Mouse (Mus musculus) T-helper 2 cell (primary cell): ENCODE measurements around the gene Prkaa2.

Source experiments
- in situ Hi-C: fragments of 300-600 bp; cut with MboI, MseI; formaldehyde crosslinking; loops from one replicate; pipeline ENCODE4 v1.15.1; 2025; ENCODE audit warnings: high pct_unique_total_duplicates

Gene Prkaa2

GRCm38 (mm10) chr4:105109199-105109989 is at the start of gene Prkaa2:
Prkaa2 (minus strand) TSS chr4:105109890.
- in situ Hi-C loops: no loop called here

DNA sequence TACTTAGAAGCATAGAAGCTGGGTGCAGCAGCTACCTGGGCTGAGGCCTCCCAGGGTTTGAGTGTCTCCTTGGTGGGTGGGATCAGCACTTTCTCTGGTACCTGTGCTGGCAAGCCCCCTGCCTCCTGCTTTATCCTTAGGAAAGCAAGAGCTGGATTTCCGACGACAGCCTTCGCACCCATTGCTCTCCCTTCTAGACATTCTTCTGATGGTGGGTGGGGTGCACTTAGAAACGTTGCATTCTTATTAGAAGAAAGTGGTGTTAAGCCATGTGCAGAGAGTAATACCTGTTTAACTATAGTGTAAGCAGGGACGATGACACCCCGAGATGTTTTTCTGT is 49.8 kb upstream of the Prkaa2 start:
- in situ Hi-C loops: loop anchor here (25.0 kb wide), 2 partner anchors 778 to 1053 kb away; no protein-coding TSS in a partner anchor

- in situ Hi-C loops: loop anchor here (25.0 kb wide), 2 partner anchors 778 to 1053 kb away; no protein-coding TSS in a partner anchor
Measured at GRCm38 (mm10) chr4:105158651-105159530, 49.2 kb upstream of the Prkaa2 start.

- in situ Hi-C loops: loop anchor here (25.0 kb wide), 2 partner anchors 779 to 1054 kb away; no protein-coding TSS in a partner anchor
Measured at GRCm38 (mm10) chr4:105158169-105158555, 48.5 kb upstream of the Prkaa2 start.

DNA sequence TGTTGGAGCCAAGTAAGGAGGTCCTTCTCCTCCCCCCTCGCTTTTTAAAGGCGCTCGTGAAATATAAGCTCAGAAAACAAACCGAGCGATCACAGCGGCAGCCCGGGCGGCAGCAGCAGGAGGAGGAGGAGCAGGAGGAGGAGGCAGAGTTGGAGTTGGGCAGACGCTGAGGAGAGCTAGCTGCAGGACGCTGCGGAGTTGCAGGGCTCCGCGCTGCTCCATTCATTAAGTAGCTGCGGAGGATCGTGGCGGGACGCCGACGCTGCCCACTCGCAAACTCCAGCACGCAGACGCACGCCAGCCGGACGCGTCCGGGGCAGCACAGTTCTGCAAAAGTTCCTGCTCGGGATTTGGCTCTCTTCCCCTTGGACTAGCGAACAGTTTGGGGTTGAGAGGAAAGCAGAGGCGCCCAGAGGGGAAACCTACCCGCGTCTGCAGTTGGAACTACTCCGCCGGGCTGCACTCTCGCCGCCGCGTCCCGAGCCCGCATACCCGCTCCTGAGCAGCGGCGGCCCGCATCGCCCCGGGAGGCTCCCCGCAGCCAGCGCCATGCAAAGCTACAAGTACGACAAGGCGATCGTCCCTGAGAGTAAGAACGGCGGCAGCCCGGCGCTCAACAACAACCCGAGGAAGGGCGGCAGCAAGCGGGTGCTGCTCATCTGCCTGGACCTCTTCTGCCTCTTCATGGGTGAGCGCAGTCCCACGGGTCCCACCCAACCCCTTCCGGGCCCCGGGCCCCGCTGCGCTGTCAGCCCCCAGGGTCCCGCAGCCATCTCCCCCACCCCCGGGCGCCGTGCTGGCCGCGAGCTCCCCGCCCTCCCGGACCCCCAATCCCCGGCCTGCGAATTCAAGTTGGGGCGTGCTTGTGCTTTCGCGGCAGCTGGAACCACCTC is 47.8 kb upstream of the Prkaa2 start, which contains the start of gene Plpp3:
TSS of gene Plpp3 (plus strand) at position 72 of the 893 bp plus-strand sequence.
- in situ Hi-C loops: loop anchor here (25.0 kb wide), 2 partner anchors 780 to 1055 kb away; no protein-coding TSS in a partner anchor

GRCm38 (mm10) chr4:105156955-105157275 is 47.2 kb upstream of the Prkaa2 start:
- in situ Hi-C loops: loop anchor here (25.0 kb wide), 2 partner anchors 780 to 1055 kb away; no protein-coding TSS in a partner anchor

DNA sequence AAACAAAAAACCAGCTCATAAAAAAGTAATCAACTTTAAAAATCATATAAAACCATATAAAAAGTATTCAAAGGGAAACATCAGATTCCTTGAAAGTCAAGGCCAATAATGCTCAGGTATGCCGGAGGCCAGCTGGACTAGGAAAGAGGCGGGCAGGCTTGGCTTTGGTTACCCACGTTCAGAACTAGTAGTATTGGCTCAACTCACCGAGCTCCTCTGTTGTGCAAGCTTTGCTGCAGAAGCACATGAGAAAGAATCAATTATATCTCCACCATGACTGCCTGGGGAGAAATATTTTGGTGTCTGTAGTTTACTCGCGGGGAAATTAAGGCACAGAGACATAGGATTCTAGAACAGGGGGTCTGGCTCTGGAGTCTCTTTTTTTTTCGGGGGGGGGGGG is 46.6 kb upstream of the Prkaa2 start:
- in situ Hi-C loops: loop anchor here (25.0 kb wide), 2 partner anchors 781 to 1056 kb away; no protein-coding TSS in a partner anchor

DNA sequence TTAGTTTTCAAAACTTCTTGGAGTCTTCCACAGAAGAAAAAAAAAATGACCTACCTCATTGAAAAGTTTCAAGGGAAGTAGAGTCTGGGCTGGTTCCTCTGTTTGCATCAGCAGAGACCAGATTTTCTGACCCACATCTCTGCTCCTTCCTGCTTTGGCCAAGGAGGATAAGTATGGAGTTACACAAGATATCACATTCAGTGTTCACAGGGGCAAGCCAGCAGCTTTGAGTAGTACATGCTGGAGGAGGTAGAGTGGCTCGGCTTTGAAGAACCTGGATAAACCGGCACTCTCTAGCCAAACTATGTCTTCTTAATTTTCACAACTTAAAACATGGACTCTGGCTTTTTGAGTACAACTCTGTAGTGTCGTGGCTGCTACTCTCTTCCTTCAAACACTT is 43.5 kb upstream of the Prkaa2 start:
- in situ Hi-C loops: loop anchor here (25.0 kb wide), 2 partner anchors 784 to 1059 kb away; no protein-coding TSS in a partner anchor

DNA sequence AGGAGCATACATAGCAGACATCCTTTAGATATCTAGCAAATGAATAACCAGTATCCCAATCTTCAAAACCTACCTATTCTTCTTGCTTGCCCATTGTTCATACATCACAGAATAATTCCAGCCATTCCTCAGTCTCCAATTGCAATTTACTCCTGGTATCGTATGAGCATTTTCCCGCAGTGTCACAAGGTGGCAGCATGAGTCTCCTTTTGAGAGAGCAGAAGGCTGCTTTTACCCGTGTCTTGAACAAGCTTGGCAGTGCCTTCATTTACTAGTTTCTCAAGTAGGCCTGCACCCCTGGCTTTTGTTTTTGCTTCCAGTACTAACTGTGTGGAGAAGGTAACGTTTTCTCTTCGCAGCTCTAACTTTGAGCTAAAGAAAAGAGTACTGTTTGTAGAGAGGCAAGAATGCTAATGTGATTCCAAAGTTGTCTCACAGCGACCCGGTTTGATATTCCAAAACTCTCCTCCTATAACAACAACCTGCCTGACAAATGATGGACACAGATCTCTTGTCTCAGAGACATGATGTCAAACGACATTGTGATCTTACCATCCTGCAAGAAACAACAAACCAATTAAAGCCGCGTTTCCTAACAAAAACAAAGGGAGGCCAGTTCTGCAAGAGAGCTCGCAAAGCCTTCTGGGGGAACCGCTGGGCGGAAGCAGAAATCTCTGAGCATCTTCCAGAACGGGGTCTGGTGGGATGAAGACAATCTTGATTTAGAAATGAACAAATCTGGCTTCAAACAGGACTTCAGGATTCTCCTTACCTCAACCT is 42.4 kb upstream of the Prkaa2 start:
- in situ Hi-C loops: loop anchor here (25.0 kb wide), 2 partner anchors 785 to 1060 kb away; no protein-coding TSS in a partner anchor

DNA sequence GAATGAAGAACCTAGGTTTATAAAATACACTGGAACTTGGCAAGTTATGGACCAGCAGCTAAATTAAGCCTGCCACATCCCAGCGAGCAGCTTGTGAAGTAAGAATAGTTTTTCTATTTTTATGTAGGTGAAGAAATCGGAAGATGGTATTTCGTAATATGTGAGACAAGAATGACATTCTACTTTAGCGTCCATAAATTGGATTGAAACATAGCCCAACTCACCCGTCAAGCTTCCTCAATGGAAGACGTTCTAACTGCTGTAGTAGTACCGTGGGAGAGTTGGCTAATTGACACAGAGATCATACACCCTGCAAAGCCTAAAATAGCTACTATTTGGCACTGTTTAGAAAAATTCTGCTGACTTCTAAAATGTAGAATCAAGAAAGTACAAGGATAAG is 39.8 kb upstream of the Prkaa2 start:
- in situ Hi-C loops: no loop called here

- in situ Hi-C loops: no loop called here
Measured at GRCm38 (mm10) chr4:105133350-105134050, 23.8 kb upstream of the Prkaa2 start.

DNA sequence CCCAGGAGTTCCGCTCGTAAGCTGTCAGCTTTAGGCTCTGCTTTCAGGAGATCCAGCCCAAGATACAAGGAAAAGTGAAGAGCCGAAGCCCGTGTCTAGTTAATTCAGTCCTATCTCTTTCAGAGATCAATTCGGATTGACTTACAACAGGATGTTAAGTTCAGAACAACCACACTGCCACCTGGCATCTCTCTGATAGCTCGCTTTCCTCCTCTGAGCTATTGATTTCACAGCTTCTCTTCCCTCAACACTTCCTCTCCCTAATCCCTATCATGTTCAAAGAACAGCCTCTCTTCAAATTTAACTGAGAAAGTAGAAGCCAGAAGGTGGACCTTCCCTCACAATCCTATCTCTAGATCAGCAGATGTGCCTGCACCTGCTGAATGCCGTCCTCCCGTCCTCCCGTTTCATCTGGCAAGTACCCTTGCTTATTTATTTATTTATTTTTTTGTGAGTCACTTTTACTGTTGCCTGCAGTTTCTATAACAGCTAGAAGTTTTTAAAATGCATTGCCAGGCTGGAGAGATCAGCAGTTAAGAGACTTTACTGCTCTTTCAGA is 22.1 kb upstream of the Prkaa2 start:
- in situ Hi-C loops: no loop called here

- in situ Hi-C loops: no loop called here
Measured at GRCm38 (mm10) chr4:105129212-105129611, 19.5 kb upstream of the Prkaa2 start.

DNA sequence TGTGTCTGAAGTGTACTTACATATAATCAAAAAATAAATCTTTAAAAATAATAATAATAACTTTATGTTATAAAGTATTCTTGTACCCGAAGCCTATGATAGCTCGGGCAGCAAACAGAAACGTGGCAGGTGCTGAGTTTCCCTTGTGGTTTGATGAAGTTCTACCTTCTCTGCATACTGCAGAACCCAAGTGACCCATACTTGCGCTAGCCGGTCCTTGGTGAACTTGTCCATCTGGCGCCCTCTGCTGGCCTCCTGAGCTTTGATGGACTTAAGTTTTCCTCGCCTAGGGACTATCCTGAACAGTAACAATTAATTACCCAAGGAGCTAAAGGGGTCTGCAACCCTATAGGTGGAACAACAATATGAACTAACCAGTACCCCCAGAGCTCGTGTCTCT is 12.7 kb upstream of the Prkaa2 start:
- in situ Hi-C loops: no loop called here

GRCm38 (mm10) chr4:105121081-105121480 is 11.4 kb upstream of the Prkaa2 start:
- in situ Hi-C loops: no loop called here

DNA sequence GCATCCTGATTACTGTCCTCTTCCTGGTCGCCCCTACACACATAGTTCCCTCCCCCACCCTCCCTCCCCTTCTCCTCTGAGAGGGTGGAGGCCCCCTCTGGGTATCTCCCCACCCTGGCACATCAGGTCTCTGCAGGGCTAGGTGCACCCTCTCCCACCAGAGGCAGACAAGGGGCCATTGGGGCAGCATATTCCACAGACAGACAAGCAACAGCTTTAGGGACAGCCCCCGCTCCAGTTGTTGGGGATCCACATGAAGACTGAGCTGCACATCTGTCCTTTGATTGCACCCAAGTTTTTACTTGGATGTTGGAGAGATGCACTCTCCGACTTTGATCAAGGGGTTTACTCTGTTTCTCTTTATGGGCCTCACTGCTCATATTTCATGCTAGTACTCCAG is 3.8 kb upstream of the Prkaa2 start:
- in situ Hi-C loops: no loop called here

DNA sequence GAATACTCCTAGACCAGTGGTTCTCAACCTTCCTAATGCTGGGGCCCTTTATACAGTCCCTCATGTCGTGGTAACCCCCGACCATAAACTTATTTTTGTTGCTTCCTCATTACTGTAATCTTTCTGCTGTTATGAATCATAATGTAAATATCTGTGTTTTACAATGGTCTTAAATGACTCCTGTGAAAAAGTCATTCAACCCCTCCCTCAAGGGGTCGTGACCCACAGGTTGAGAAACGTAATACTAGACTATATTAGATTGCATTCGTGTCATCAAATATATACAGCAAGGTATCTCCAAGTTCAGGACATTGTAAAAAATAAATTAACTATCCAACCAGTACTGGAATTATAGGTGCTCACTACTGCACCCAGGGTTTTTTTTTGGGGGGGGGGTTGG is 3.4 kb upstream of the Prkaa2 start:
- in situ Hi-C loops: no loop called here

- in situ Hi-C loops: no loop called here
Measured at GRCm38 (mm10) chr4:105111770-105112169, 2.1 kb upstream of the Prkaa2 start.

DNA sequence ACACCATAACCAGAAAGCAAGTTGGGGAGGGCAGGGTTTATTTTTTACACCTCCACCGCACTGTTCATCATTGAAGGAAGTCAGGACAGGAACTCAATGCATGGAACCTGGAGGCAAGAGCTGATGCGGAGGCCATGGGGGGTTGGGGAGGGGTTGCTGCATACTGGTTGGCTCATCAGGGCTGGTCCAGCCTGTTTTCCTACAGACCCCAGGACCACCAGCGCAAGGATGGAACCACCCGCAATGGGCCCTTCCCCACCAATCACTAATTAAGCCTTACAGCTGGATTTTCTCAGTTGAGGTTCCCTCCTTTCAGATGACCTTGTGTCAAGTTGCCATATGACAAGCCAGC is 970 bp upstream of the Prkaa2 start:
- in situ Hi-C loops: no loop called here
